In genomic region chr12:56612349-56612735, GRCm38 (mm10) we compare ENCODE assay signal across 10 mouse cellular contexts. TPM values are rescaled to one million over a fixed set of nuclear protein-coding genes. Genes with fewer than 3 reads are reported as not detected.
DNase-seq lines count a peak whose midpoint lies in the region; ATAC-seq and TF ChIP-seq lines count a peak whose summit lies in the region.
"Had no signal": no experiment of that assay in that cellular context is flagged by ENCODE, and none has a peak within 500 bp of the region (broad histone marks: within the 10 kb centered on the region; RNA-seq: fewer than 3 reads in every experiment).

No protein-coding gene starts in this region.

- no peak overlapping the region for H3K27ac ChIP-seq in lung, embryonic 16.5 days (ENCODE audit: low read length)
- no peak overlapping the region for H3K27ac ChIP-seq in forebrain, postnatal 0 days (ENCODE audit: low read depth, low read length)
- no peak overlapping the region for H3K27ac ChIP-seq in liver, embryonic 12.5 days
- no peak overlapping the region for H3K27ac ChIP-seq in stomach, embryonic 16.5 days (ENCODE audit: low read length)
- H3K27ac ChIP-seq: liver, embryonic 14.5 days had no signal

- 2% methylated on average over 9 of the region's 10 CpGs for WGBS in lung, embryonic 16.5 days
- under 1% methylated on average over 10 of the region's 10 CpGs for WGBS in forebrain, postnatal 0 days
- WGBS in liver, embryonic 12.5 days (ENCODE audit: insufficient replicate concordance) = 4% methylated on average over 10 of the region's 10 CpGs
- WGBS in stomach, embryonic 16.5 days = under 1% methylated on average over 10 of the region's 10 CpGs

- H3K9ac ChIP-seq in lung, embryonic 16.5 days (ENCODE audit: low read length) = no peak overlapping the region; the same call in 1 of the 2 replicates
- H3K9ac ChIP-seq in forebrain, postnatal 0 days = no peak overlapping the region
- H3K9ac ChIP-seq in liver, embryonic 12.5 days = no peak overlapping the region
- no peak overlapping the region for H3K9ac ChIP-seq in stomach, embryonic 16.5 days (ENCODE audit: low read length)
- H3K9ac ChIP-seq: liver, embryonic 14.5 days had no signal

- H3K4me1 ChIP-seq in lung, embryonic 16.5 days (replicated peaks; ENCODE audit: control insufficient read depth, insufficient read depth, low read length) = peaks cover 19% of the 10 kb centered on the region
- 0 out of 2 replicates have a peak, but pooled peaks cover 6% of the 10 kb centered on the region for H3K4me1 ChIP-seq in forebrain, postnatal 0 days (ENCODE audit: insufficient read depth)
- H3K4me1 ChIP-seq in liver, embryonic 12.5 days = peaks cover 6% of the 10 kb centered on the region; the same call in 1 of the 2 replicates
- H3K4me1 ChIP-seq in stomach, embryonic 16.5 days (ENCODE audit: control insufficient read depth, insufficient read depth, low read length) = peaks cover 7% of the 10 kb centered on the region

- H3K4me2 ChIP-seq in lung, embryonic 16.5 days (ENCODE audit: low read depth, low read length) = peak overlapping the region; percentile 63
- H3K4me2 ChIP-seq in forebrain, postnatal 0 days (ENCODE audit: low read depth) = peak overlapping the region; percentile 63
- H3K4me2 ChIP-seq in liver, embryonic 12.5 days = peak overlapping the region; percentile 27; the same call in 1 of the 2 replicates
- H3K4me2 ChIP-seq in stomach, embryonic 16.5 days (ENCODE audit: low read depth, low read length) = peak overlapping the region; percentile 61

- ATAC-seq in lung, embryonic 16.5 days (ENCODE audit: low read depth) = no peak
- no peak for ATAC-seq in forebrain, postnatal 0 days
- no peak for ATAC-seq in liver, embryonic 12.5 days
- ATAC-seq in stomach, embryonic 16.5 days (ENCODE audit: insufficient read depth, low FRiP score) = no peak
- ATAC-seq: inflammation-experienced regulatory T-cells, adult 6 months had no signal

- no peak for TF ChIP-seq CTCF in forebrain, postnatal 0 days (IDR thresholded peaks at IDR 0.05; ENCODE audit: low read depth)

- no peaks in the 10 kb centered on the region for H3K36me3 ChIP-seq in lung, embryonic 16.5 days (ENCODE audit: control insufficient read depth, insufficient read depth, low read length)
- no peaks in the 10 kb centered on the region for H3K36me3 ChIP-seq in forebrain, postnatal 0 days (ENCODE audit: insufficient read depth)
- H3K36me3 ChIP-seq in liver, embryonic 12.5 days = no peaks in the 10 kb centered on the region
- H3K36me3 ChIP-seq in stomach, embryonic 16.5 days (ENCODE audit: control insufficient read depth, insufficient read depth, low read length) = no peaks in the 10 kb centered on the region

- peaks cover 77% of the 10 kb centered on the region for H3K27me3 ChIP-seq in lung, embryonic 16.5 days (ENCODE audit: control insufficient read depth, insufficient read depth, low read depth, low read length)
- H3K27me3 ChIP-seq in forebrain, postnatal 0 days (ENCODE audit: insufficient read depth, low read length) = peaks cover 79% of the 10 kb centered on the region
- peaks cover 94% of the 10 kb centered on the region for H3K27me3 ChIP-seq in liver, embryonic 12.5 days (replicated peaks)
- H3K27me3 ChIP-seq in stomach, embryonic 16.5 days (ENCODE audit: control insufficient read depth, insufficient read depth, low read length) = peaks cover 75% of the 10 kb centered on the region

- H3K4me3 ChIP-seq in lung, embryonic 16.5 days (ENCODE audit: low read length) = peak overlapping the region; percentile 42
- H3K4me3 ChIP-seq in forebrain, postnatal 0 days (ENCODE audit: low read depth, low read length) = peak overlapping the region; percentile 30
- no peak overlapping the region for H3K4me3 ChIP-seq in liver, embryonic 12.5 days
- peak overlapping the region; percentile 41 for H3K4me3 ChIP-seq in stomach, embryonic 16.5 days (replicated peaks; ENCODE audit: low read length)

- DNase-seq in lung, postnatal 4 days = no peak
- no peak for DNase-seq in forebrain, postnatal 0 days
- DNase-seq in thymus, adult 18-20 months = no peak
- no peak for DNase-seq in right cerebral cortex, adult 18-20 months
- no peak for DNase-seq in gastrocnemius, adult 8-10 months (ENCODE audit: low spot score in 2 of 2)

- H3K9me3 ChIP-seq in lung, embryonic 16.5 days (ENCODE audit: control insufficient read depth, low read length) = no peaks in the 10 kb centered on the region
- H3K9me3 ChIP-seq in forebrain, postnatal 0 days (ENCODE audit: low read length) = no peaks in the 10 kb centered on the region
- no peaks in the 10 kb centered on the region for H3K9me3 ChIP-seq in liver, embryonic 12.5 days (replicated peaks)
- no peaks in the 10 kb centered on the region for H3K9me3 ChIP-seq in stomach, embryonic 16.5 days (replicated peaks; ENCODE audit: control insufficient read depth, low read length)

RNA-seq across cellular contexts. Expression of gene Nkx2-9, which starts 0.7 kb away (rescaled TPM):
- polyA plus RNA-seq in lung, embryonic 16.5 days (2015; fragmentation: Nextera tagmentation; extraction: Ambion mirVana) = not detected in 2 replicates
- not detected in 2 replicates for total RNA-seq in forebrain, postnatal 0 days (2014; rRNA removed)
- polyA plus RNA-seq in forebrain, postnatal 0 days (2015; fragmentation: Nextera tagmentation; extraction: Ambion mirVana) = not detected in 2 replicates
- not detected in 2 replicates for polyA plus RNA-seq in liver, embryonic 12.5 days (2016; fragmentation: Nextera tagmentation; extraction: Ambion mirVana)
- not detected in 2 replicates for polyA plus RNA-seq in stomach, embryonic 16.5 days (2015; fragmentation: Nextera tagmentation; extraction: Ambion mirVana)
- total RNA-seq in gastrocnemius, adult 8-10 months (2022) = not detected
- polyA plus RNA-seq: inflammation-experienced regulatory T-cells, adult 6 months; liver, embryonic 14.5 days had no signal
